Mouse (Mus musculus): ENCODE measurements around the gene Wwc2.

The Wwc2 gene

DNA sequence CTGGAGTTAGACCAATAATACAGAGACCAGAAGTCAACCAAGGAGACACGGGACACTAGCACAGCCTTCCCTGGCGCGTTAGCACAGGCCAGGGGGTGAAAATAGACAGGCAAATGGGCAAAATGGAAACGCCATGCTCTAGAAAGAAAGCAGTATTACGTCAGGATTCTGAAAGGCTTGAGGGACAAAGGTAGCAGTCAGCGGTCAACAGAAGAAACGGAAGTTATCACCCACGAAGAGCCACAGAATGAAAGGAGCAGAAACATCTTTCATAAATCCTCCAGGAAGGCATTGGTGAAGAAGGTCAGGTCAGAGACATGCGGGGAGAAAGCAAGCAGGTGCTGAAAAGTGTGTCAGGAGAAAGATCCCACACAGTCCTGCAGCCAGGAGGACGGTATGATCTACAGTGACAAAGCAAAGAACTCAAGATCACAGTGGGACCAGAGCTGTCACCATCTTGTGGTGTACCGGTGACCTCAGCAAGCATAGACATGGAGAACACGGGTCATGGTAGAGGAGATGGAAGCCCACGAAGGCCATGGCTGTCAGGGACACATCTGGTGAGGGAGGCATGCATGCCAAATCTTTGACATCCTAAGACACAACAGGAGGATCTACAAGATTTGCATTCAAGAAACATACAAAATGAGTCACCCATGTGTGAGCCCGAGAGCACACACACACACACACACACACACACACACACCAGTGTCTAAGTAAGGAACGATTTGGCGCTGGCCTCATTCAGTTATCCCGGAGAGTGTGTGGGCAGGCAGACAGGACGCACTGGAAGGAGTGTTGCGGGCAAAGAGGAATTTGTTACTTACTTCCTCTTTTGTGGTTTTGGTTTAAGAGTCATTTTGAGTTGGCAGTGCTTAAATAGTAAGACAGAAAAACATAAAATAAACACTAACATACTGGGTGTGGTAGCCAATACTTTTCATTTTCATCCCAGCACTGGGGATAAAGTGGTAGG is 73.4 kb downstream of the Wwc2 start:
- no peaks in the 10 kb centered on the region; the same call in 1 of the 2 replicates for H3K27me3 ChIP-seq (ENCODE audit: control insufficient read depth, insufficient read depth, low read length, poor library complexity, severe bottlenecking)
- no peaks in the 10 kb centered on the region for H3K36me3 ChIP-seq (ENCODE audit: control insufficient read depth, insufficient read depth, low read length, poor library complexity, severe bottlenecking)
- DNase-seq (ENCODE audit: low read depth, low spot score) = peak; percentile 54

DNA sequence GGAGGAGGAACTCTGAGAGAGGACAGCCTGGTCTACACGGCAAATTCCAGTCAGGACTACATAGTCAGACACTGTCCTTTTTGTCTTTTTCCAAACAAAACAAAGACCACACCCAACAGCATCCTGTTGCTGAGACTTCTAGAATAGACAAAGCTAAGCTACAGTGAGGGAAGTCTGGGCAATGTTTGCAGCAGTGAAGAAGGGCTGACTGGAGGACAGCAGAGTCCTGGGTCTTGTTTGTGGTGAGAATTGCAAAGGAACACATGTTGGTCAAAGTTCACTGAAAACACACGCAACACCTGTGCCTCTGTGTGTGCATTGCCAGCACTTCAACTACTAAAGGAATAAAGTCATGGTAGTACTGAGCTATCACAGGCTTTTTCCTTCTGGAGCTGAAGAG is 75.2 kb downstream of the Wwc2 start:
- no peaks in the 10 kb centered on the region for H3K27me3 ChIP-seq (ENCODE audit: control insufficient read depth, insufficient read depth, low read length, poor library complexity, severe bottlenecking)
- no peaks in the 10 kb centered on the region for H3K36me3 ChIP-seq (ENCODE audit: control insufficient read depth, insufficient read depth, low read length, poor library complexity, severe bottlenecking)
- no peak for DNase-seq (ENCODE audit: low read depth, low spot score)

DNA sequence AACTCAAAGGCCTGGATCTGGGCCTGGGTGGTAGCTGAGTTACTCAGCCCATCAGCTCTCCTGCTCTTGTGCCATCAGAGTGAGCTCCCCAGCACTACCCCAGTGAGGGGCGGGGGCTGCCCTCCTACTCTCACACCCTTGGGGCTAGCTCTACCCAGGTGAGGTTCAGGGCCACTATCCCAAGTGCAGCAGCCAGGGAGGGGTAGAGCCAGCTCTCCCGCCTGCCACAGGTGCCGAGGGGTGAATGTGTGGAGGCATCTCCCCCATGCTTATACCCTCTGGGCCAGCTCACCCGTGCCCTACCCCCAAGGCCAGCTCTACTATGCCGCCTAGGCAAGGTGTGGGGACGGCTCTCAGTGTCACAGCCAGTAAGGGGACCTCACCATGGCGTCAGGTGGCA is 75.8 kb downstream of the Wwc2 start:
- H3K36me3 ChIP-seq (ENCODE audit: control insufficient read depth, insufficient read depth, low read length, poor library complexity, severe bottlenecking) = no peaks in the 10 kb centered on the region
- no peak for DNase-seq (ENCODE audit: low read depth, low spot score)
- no peaks in the 10 kb centered on the region for H3K27me3 ChIP-seq (ENCODE audit: control insufficient read depth, insufficient read depth, low read length, poor library complexity, severe bottlenecking)

DNA sequence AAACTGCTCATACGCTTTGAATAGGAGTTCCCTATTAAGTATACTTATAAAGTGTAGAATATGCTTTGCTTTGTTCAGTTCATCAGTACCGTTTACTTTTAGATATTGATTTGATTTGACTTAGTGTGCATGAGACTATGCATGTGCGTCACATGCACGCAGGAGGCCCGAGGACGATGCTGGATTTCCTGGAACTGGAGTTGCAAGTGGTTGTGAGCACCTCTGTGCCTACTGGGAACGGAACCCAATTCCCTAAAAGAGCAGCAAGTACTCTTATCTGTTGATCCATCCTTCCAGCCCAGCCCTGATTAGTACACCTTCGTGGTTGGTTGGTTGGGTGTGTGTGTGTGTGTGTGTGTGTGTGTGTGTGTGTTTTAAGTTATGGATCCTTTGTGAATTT is 76.6 kb downstream of the Wwc2 start:
- H3K36me3 ChIP-seq (ENCODE audit: control insufficient read depth, insufficient read depth, low read length, poor library complexity, severe bottlenecking) = no peaks in the 10 kb centered on the region
- DNase-seq (ENCODE audit: low read depth, low spot score) = no peak
- no peaks in the 10 kb centered on the region for H3K27me3 ChIP-seq (ENCODE audit: control insufficient read depth, insufficient read depth, low read length, poor library complexity, severe bottlenecking)

DNA sequence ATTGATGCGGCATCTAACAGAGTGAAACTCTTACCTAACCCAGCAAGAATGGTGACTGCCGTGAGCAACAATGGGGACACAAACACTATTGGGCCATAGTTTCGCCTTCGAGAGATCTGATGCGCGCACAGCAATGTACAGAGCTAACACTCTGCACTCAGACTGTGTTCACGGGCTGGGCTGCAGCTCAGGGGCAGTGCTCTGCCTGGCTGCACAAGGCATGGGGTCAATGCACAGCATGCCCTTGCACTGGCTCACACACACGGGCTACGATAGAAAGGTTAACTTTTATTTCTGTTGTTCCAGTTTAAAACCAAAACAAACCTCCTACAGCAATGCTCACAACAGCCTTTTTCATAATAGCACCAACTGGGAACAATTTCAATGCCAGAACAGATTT is 77.1 kb downstream of the Wwc2 start:
- Histone ChIP-seq H3K36me3 (ENCODE audit: control insufficient read depth, insufficient read depth, low read length, poor library complexity, severe bottlenecking) (no peaks in the 10 kb centered on the region), H3K27me3 (ENCODE audit: control insufficient read depth, insufficient read depth, low read length, poor library complexity, severe bottlenecking) (no peaks in the 10 kb centered on the region)
- no peak for DNase-seq (ENCODE audit: low read depth, low spot score)

DNA sequence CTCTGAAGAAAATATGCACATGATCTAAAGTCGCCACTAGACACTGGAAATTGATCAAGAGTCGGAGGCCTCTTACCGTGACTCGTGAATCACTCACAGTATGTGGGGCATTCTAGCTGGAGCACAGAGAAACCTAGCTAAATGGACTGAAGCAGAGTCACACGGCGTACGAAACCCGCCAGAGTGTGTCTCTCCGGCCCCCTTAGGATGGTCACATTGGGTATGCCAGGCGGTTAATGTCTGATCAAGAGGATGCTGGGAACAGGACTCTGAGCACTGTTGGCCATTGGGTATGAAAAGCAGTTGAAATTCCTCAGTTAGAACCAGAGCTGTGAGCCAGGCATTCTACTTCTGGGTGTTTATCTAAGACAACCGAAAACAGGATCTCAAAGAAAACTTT is 81.0 kb downstream of the Wwc2 start:
- Histone ChIP-seq H3K36me3 (ENCODE audit: control insufficient read depth, insufficient read depth, low read length, poor library complexity, severe bottlenecking) (no peaks in the 10 kb centered on the region), H3K27me3 (ENCODE audit: control insufficient read depth, insufficient read depth, low read length, poor library complexity, severe bottlenecking) (no peaks in the 10 kb centered on the region)
- DNase-seq (ENCODE audit: low read depth, low spot score) = no peak

DNA sequence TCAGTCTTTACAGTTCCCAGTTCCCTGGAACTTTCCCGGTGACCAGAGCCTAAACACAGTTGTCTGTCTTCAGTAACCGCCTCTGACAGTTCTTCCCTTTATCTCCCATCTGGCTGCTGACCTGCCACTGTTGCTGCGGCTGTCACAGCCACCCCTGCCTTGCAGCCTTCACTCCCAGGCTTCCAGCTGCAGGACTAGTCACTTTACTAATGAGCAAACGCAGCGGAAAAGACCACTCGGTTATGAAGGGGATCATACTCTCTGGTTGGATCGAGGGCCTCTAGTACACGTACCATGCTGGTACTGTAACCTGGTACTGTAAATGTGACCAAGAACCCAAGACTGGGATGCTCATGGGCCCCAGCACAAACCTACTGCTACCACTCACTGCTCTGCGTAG is 83.7 kb downstream of the Wwc2 start:
- H3K27me3 ChIP-seq (ENCODE audit: control insufficient read depth, insufficient read depth, low read length, poor library complexity, severe bottlenecking) = no peaks in the 10 kb centered on the region
- no peak for DNase-seq (ENCODE audit: low read depth, low spot score)
- H3K36me3 ChIP-seq (ENCODE audit: control insufficient read depth, insufficient read depth, low read length, poor library complexity, severe bottlenecking) = no peaks in the 10 kb centered on the region

DNA sequence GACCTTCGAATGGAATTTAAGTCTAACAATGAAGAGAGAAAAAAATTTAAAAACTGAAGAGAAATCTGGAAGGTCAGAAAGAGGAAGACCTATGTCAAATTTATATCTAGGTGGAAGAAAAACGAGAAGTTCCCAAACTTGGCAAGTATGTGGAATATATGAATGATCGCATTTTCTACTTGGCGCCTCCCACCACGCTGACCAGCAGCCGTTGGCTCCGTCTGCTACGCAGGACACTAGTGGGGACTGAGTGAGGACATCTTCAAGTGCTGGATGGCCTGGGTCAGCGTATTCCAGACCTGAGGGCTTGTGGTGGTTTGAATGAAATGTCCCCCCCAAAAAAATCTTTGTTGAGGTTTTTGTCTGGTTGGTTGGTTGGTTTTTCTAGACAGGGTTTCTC is 84.6 kb downstream of the Wwc2 start:
- no peaks in the 10 kb centered on the region for H3K27me3 ChIP-seq (ENCODE audit: control insufficient read depth, insufficient read depth, low read length, poor library complexity, severe bottlenecking)
- no peaks in the 10 kb centered on the region for H3K36me3 ChIP-seq (ENCODE audit: control insufficient read depth, insufficient read depth, low read length, poor library complexity, severe bottlenecking)
- DNase-seq (ENCODE audit: low read depth, low spot score) = no peak

DNA sequence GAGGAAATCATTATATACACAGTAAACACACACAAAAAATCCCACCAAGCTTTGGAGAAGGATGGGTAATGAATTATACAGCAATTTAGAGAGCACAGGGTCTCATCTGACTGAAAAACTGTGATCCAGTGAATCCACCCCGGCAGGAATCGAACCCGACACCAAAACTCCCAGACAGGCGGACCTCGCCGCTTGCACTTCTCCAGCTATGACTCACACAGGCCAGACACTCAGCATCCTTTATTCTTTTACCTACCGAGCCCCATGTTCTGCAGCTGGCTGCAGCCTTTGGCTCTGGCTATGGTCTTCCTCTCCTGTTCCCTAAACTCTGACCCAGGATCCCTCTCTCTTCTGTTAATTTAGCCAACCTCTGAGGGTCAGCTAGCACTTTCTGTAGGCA is 85.5 kb downstream of the Wwc2 start:
- no peaks in the 10 kb centered on the region for H3K36me3 ChIP-seq (ENCODE audit: control insufficient read depth, insufficient read depth, low read length, poor library complexity, severe bottlenecking)
- no peaks in the 10 kb centered on the region for H3K27me3 ChIP-seq (ENCODE audit: control insufficient read depth, insufficient read depth, low read length, poor library complexity, severe bottlenecking)
- DNase-seq (ENCODE audit: low read depth, low spot score) = no peak

DNA sequence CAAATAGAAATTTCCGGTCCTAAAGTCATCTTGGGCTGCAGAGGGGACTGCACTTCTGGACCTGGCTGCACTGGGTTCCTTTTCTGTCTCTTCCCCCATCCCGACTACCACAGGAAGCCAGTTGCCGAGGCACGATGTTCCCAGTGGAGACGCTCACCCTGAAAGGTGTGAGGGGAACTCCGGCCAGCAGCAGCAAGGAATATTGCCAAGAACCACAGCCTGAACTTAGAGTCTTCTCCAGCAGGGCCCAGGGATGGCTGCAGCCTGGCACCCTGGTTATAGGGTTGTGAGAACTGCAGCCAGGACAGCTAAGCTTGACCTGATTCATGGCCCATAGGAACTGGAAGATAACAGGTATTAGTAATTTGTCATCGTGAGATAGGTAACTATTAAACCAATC is 86.7 kb downstream of the Wwc2 start:
- no peaks in the 10 kb centered on the region for H3K27me3 ChIP-seq (ENCODE audit: control insufficient read depth, insufficient read depth, low read length, poor library complexity, severe bottlenecking)
- DNase-seq (ENCODE audit: low read depth, low spot score) = no peak
- no peaks in the 10 kb centered on the region for H3K36me3 ChIP-seq (ENCODE audit: control insufficient read depth, insufficient read depth, low read length, poor library complexity, severe bottlenecking)

DNA sequence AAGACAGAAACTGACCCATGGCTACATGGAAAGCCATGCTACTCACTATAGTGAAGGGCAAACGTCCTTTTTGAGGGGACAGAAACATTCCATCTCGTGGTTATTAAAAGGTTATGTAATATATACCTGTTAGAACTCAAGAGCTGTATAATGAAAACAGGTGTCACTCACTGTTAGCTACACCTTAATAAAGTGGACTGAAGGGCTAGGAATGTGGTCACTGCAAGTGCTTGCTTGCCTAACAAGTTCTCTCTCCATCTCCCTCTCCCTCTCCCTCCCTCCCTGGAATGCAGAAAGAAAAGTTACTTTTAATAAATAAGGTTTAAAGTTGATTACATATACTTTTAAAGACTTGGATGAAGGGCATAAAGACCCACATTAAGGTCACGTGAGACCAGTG is 88.0 kb downstream of the Wwc2 start:
- no peak for DNase-seq (ENCODE audit: low read depth, low spot score)
- H3K36me3 ChIP-seq (ENCODE audit: control insufficient read depth, insufficient read depth, low read length, poor library complexity, severe bottlenecking) = no peaks in the 10 kb centered on the region
- no peaks in the 10 kb centered on the region for H3K27me3 ChIP-seq (ENCODE audit: control insufficient read depth, insufficient read depth, low read length, poor library complexity, severe bottlenecking)

DNA sequence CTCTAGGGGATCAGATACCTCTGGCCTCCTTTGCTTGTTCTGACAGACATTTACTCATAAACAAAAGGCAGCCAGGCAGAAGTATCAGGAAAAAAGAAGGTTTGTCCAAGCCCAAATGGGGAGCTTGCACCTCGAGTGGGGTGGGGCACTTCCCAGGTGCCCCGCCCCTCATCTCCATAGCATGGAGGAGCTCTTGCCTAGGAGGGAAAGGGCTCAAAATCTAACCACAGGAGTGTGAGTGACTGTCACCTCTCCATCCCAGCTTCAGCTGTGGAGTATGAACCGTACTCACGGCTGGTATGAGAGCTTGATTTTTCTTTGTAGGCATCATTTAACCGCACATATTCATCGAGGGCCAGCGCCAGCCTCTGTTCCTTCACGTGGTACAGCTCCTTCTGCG is 90.4 kb downstream of the Wwc2 start:
- Histone ChIP-seq H3K36me3 (ENCODE audit: control insufficient read depth, insufficient read depth, low read length, poor library complexity, severe bottlenecking) (no peaks in the 10 kb centered on the region), H3K27me3 (ENCODE audit: control insufficient read depth, insufficient read depth, low read length, poor library complexity, severe bottlenecking) (no peaks in the 10 kb centered on the region)
- DNase-seq (ENCODE audit: low read depth, low spot score) = no peak

DNA sequence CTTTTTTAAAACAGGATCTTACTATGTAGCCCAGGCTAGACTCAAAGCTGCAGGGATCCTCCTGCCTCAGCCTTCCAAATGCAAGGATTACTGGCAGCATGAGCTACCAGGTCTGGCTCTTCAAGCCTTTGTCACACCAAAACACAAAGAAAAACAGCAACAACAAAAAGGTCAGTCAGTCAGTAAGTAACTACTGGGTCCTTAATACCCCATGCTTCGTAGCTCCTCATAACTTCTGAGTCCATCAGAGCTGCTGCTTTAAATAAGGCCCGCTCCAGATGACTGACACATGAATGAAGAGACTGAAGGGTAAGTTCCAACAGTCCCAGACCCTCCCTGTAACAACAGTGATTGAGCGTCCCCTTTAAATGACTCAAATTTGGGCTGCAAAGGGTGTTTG is 90.8 kb downstream of the Wwc2 start:
- H3K36me3 ChIP-seq (ENCODE audit: control insufficient read depth, insufficient read depth, low read length, poor library complexity, severe bottlenecking) = no peaks in the 10 kb centered on the region
- no peak for DNase-seq (ENCODE audit: low read depth, low spot score)
- no peaks in the 10 kb centered on the region for H3K27me3 ChIP-seq (ENCODE audit: control insufficient read depth, insufficient read depth, low read length, poor library complexity, severe bottlenecking)

DNA sequence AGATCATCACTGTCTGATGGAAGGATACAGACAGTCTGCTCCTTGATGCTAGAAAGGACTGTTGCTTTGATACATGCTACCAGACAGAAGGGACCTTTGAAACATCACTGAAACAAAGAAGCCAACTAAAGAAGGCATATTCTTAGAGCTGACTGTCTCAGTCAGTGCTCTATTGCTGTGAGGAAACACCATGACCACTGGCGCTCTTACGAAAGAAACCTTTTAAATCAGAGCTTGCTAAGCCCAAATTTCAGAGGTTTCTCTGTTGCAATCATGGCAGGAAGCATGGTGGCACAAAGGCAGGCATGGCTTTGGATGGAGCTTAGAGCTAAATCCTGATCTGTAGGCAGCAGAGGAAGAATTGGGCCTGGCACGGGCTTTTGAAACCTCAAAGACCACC is 98.3 kb downstream of the Wwc2 start:
- H3K36me3 ChIP-seq (ENCODE audit: control insufficient read depth, insufficient read depth, low read length, poor library complexity, severe bottlenecking) = no peaks in the 10 kb centered on the region
- no peaks in the 10 kb centered on the region for H3K27me3 ChIP-seq (ENCODE audit: control insufficient read depth, insufficient read depth, low read length, poor library complexity, severe bottlenecking)
- no peak for DNase-seq (ENCODE audit: low read depth, low spot score)

DNA sequence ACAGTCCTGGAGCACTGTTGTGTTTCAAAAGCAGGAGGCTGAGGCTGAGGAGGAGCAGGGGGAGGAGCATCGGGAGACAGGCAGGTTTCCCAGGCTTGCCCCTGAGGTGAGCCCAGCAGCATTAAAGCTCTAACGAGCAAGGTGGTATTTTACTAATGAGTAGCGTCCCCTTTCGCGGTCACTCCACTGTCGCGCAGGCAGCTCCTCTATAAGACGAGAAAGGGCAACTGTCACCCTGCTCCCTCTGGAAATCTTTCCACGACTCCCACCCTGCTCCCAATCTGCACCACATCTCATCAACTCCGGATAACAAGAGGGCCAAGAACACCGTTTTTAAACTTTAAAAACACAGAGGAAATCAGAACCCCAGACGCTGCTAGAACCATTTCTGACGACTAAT is 99.1 kb downstream of the Wwc2 start:
- no peak for DNase-seq (ENCODE audit: low read depth, low spot score)
- Histone ChIP-seq H3K36me3 (ENCODE audit: control insufficient read depth, insufficient read depth, low read length, poor library complexity, severe bottlenecking) (no peaks in the 10 kb centered on the region), H3K27me3 (ENCODE audit: control insufficient read depth, insufficient read depth, low read length, poor library complexity, severe bottlenecking) (no peaks in the 10 kb centered on the region)

DNA sequence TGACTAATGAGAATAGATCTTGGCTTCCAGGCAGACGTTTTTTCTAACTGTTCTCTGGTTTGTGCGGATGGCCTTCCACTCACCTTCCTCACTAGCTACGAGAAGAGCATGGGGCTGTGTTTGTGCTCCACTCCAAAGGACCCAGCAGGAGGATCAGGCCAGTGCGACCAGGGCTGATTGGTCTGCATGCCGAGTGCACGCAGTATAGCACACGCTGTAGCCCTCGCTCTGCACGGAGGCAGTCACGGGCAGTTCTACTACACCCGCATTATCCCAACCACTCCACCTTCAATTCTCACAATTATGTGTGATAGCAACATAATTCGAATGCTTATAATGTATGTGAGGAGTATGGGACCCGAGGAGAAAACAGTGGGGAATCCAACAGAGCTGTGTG is 99.9 kb downstream of the Wwc2 start:
- Histone ChIP-seq H3K27me3 (ENCODE audit: control insufficient read depth, insufficient read depth, low read length, poor library complexity, severe bottlenecking) (no peaks in the 10 kb centered on the region), H3K36me3 (ENCODE audit: control insufficient read depth, insufficient read depth, low read length, poor library complexity, severe bottlenecking) (no peaks in the 10 kb centered on the region)
- DNase-seq (ENCODE audit: low read depth, low spot score) = no peak
